Mouse (Mus musculus): Measurements from ENCODE around the gene Fer. TPM values are rescaled to one million over a fixed set of nuclear protein-coding genes. Genes with fewer than 3 reads are reported as not detected.

Gene Fer
- polyA plus RNA-seq, 1 experiment from 2014 or later = 36.6 TPM

DNA sequence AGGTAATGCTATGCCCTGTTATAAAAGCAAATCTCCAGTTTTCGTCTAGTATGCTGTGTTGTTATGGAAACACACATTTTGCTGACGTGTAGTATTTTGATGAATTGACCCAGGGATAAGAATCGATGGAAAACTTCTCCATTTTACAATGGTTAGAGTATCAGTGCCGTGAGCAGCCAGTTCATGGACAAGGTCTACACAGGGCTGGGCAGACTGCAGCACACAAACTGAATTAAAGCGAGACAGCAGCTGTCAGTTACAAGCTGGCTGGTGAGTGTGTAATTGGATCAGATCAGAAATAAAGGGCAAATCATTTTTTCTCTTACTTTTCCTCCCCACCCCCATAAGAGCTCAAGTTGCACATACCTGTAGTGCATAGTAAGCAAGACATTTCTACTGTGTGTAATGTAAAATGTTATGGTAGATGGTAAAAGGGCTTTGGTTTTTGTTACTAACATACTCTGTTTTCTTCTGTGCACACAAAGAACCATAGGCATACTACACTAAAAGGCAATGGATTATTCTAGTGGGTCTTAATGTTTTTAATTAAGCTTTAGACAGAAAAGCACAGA lies 235.0 kb downstream of the Fer start:
- no peaks in the 10 kb centered on the region for H3K27me3 ChIP-seq
- H3K4me3 ChIP-seq = no peak overlapping the region
- WGBS = 46% methylated on average over 5 of the region's 5 CpGs
- H3K27ac ChIP-seq = no peak overlapping the region
- peaks cover 9% of the 10 kb centered on the region; the same call in 1 of the 2 replicates for H3K4me1 ChIP-seq
- ATAC-seq (ENCODE audit: insufficient number of reproducible peaks, low FRiP score, low TSS enrichment, low read depth) = no peak
- no peak overlapping the region for H3K4me2 ChIP-seq
- no peak overlapping the region for H3K9ac ChIP-seq
- H3K9me3 ChIP-seq = no peaks in the 10 kb centered on the region
- no peaks in the 10 kb centered on the region for H3K36me3 ChIP-seq

DNA sequence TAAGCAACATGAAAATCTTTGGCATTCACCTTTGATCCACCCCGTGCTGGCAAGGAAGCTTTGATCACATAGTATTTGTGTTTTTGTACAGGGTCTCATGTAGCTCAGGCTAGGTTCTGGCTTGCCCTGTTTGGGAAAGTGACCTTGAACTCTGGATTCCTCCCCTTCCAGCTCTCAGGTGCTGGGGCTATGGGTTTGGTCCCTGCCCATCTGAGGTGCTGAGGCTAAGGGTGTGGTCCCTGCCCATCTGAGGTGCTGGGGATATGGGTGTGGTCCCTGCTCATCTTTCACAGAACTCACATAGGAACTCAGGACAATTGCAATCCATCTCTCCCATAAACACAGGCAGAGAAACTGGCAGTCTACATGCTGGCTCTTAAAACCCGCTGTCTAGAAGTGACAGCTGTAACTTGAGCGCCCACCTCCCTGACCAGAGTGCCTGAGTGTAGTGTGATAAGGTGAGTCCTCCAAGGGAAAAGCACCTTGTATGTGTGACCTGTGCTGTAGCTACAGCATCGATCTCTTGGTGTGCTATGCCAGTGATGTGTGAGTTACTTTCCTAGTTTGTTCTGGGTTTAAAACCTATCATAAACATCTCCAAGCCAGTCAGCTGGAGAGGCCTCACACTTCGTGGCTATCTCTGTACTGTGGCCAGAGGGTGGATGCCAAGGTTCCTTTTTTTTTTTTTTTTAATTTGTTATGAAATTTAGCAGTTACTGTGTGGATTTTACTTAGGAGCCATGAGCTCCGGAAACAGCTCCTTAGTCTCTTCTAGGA lies 236.7 kb downstream of the Fer start:
- 67% methylated on average over 6 of the region's 6 CpGs for WGBS
- no peaks in the 10 kb centered on the region for H3K36me3 ChIP-seq
- H3K4me3 ChIP-seq = no peak overlapping the region
- H3K27ac ChIP-seq = no peak overlapping the region
- H3K27me3 ChIP-seq = no peaks in the 10 kb centered on the region
- ATAC-seq (ENCODE audit: insufficient number of reproducible peaks, low FRiP score, low TSS enrichment, low read depth) = no peak
- H3K4me2 ChIP-seq = no peak overlapping the region
- H3K9ac ChIP-seq = no peak overlapping the region
- peaks cover 9% of the 10 kb centered on the region; the same call in 1 of the 2 replicates for H3K4me1 ChIP-seq
- no peaks in the 10 kb centered on the region for H3K9me3 ChIP-seq

DNA sequence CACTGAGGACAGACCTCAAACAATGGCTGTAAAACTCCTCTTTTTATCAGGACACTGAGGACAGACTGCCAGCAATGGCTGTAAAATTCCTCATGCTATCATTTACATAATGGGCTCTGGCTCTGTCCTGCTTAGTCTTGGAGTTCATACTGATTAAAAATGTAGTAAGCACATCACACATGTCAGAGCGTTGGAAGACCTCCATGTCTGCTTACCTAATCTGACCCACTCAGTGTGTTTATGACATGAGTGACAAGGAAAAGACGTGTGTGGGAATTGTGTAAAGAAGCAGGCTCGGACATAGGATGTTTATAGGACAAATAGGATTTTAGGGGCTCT lies 237.3 kb downstream of the Fer start:
- no peaks in the 10 kb centered on the region for H3K27me3 ChIP-seq
- ATAC-seq (ENCODE audit: insufficient number of reproducible peaks, low FRiP score, low TSS enrichment, low read depth) = no peak
- H3K4me2 ChIP-seq = no peak overlapping the region
- no peak overlapping the region for H3K27ac ChIP-seq
- H3K4me1 ChIP-seq = peaks cover 9% of the 10 kb centered on the region; the same call in 1 of the 2 replicates
- 61% methylated on average over 3 of the region's 3 CpGs for WGBS
- no peaks in the 10 kb centered on the region for H3K9me3 ChIP-seq
- no peak overlapping the region for H3K4me3 ChIP-seq
- H3K36me3 ChIP-seq = no peaks in the 10 kb centered on the region
- no peak overlapping the region for H3K9ac ChIP-seq

DNA sequence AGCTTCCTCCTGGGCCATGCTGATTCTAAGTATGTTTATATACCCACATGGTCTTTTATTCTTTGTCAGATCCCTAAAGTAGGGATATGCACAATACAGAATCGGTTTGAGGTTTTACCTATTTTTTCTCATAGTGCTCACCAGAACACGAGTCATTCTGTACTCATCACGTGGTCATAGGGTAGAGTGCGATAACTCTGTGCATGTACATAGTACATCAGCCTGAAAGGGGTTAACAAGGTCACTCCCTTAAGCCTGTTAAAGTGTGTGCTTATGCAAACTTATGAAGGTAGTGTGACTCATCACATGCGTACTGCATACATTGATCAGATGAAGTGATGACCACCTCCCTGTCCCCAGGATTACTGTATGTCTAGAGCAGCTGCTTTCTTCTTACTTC lies 245.9 kb downstream of the Fer start:
- Histone ChIP-seq H3K36me3 (no peaks in the 10 kb centered on the region), H3K4me1 (no peaks in the 10 kb centered on the region), H3K27me3 (no peaks in the 10 kb centered on the region), H3K4me3 (no peak overlapping the region), H3K9ac (no peak overlapping the region), H3K9me3 (no peaks in the 10 kb centered on the region), H3K4me2 (no peak overlapping the region), H3K27ac (no peak overlapping the region)
- WGBS = 90% methylated on average over 5 of the region's 5 CpGs
- ATAC-seq (ENCODE audit: insufficient number of reproducible peaks, low FRiP score, low TSS enrichment, low read depth) = no peak

DNA sequence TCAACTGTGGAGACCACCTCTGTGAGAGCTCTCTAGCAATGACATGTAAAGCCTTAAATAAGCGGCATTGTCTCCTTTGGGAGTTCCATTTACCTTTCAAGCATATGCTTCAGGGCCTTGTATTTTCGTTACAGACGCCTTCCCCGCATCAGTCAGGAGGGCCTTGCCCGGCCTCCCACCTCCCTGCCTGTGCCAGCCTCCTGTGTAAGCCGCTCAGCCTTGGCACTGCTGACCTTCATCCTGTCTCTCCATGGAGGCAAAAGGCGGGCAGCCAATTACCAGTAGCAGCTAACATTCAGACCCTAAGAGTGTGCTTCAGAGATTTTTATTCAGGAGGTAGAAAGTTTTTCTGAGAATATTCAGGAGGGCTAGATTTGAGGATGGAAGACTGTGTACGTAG lies 247.0 kb downstream of the Fer start:
- Histone ChIP-seq H3K27me3 (no peaks in the 10 kb centered on the region), H3K4me3 (no peak overlapping the region), H3K27ac (no peak overlapping the region), H3K9me3 (no peaks in the 10 kb centered on the region), H3K9ac (no peak overlapping the region), H3K4me2 (no peak overlapping the region), H3K36me3 (no peaks in the 10 kb centered on the region), H3K4me1 (no peaks in the 10 kb centered on the region)
- 81% methylated on average over 8 of the region's 8 CpGs for WGBS
- ATAC-seq (ENCODE audit: insufficient number of reproducible peaks, low FRiP score, low TSS enrichment, low read depth) = no peak

DNA sequence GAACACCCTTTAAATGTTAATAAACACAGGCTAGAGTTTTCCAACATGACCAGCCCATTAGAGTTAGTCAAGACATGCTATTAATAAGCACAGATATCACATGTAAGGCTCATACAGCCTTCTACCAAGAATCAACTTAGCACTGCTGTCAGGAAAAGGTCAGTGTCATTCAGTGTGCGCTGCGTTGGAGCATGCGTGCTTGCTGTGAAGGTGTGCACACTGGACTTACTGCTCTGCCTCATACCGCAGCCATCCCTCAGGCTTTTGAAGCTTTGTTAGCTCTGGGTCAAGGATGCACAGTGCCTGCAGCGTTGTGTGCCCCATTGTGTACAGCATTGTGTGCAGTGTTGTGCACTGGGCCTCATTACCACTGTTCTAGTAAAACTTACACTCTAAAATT lies 250.8 kb downstream of the Fer start:
- Histone ChIP-seq H3K9ac (no peak overlapping the region), H3K4me1 (no peaks in the 10 kb centered on the region), H3K4me2 (no peak overlapping the region), H3K4me3 (no peak overlapping the region), H3K27ac (no peak overlapping the region), H3K36me3 (no peaks in the 10 kb centered on the region), H3K9me3 (no peaks in the 10 kb centered on the region), H3K27me3 (no peaks in the 10 kb centered on the region)
- no peak for ATAC-seq (ENCODE audit: insufficient number of reproducible peaks, low FRiP score, low TSS enrichment, low read depth)
- 91% methylated on average over 5 of the region's 5 CpGs for WGBS

DNA sequence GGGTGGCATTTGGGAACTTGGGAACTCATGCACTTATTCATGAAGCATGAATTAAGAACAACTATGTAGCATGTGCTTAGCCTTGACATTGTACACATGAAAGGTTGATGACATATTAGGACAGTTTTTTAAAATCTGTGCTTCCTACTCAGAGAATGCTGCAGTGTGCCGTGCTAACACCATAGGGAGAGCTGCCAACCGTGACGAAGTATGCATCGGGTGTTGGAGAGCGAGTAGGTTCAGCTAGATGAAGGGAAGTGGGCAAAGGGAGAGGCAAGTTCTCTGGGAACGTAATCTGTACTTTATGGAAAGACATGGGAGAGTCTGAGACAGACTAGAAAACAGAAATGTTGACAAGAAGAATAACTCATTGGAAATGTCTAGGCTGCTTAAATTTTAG lies 253.9 kb downstream of the Fer start:
- no peak overlapping the region for H3K4me3 ChIP-seq
- H3K9ac ChIP-seq = no peak overlapping the region
- H3K9me3 ChIP-seq = no peaks in the 10 kb centered on the region
- no peaks in the 10 kb centered on the region for H3K27me3 ChIP-seq
- H3K36me3 ChIP-seq = no peaks in the 10 kb centered on the region
- ATAC-seq (ENCODE audit: insufficient number of reproducible peaks, low FRiP score, low TSS enrichment, low read depth) = no peak
- 81% methylated on average over 6 of the region's 6 CpGs for WGBS
- H3K4me2 ChIP-seq = no peak overlapping the region
- H3K4me1 ChIP-seq = 0 out of 2 replicates have a peak, but pooled peaks cover 4% of the 10 kb centered on the region
- no peak overlapping the region for H3K27ac ChIP-seq

DNA sequence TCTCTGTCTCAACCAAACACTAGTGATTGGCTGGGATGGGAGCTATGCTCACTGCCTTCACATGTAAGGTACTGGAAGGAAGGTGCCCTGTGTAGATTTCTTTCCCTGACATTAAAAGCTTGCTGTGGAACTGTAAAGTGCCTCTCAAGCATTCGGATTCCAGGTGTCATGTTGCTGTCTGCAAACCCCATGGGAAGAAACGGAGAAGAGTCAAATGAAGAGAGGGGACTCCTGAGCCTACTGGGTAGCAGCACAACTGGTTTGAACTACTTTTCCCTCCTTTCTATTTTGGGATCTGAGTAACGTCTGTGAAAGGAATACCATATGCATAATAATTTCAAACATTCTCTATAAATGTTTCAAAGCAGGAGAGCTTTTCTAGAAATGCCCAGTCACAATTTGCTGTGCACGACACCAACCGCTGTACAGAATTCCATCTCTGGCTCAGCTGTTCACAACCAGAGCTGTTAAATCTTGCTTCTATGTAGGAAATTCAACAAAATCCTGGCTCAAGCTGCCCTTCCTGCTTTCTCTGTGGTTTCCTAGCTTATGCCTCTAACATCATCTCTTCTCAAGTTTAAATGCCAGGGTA lies 256.9 kb downstream of the Fer start:
- H3K27me3 ChIP-seq = no peaks in the 10 kb centered on the region
- H3K4me3 ChIP-seq = no peak overlapping the region
- 0 out of 2 replicates have a peak, but pooled peaks cover 4% of the 10 kb centered on the region for H3K4me1 ChIP-seq
- no peaks in the 10 kb centered on the region for H3K9me3 ChIP-seq
- H3K36me3 ChIP-seq = no peaks in the 10 kb centered on the region
- no peak overlapping the region for H3K9ac ChIP-seq
- ATAC-seq (ENCODE audit: insufficient number of reproducible peaks, low FRiP score, low TSS enrichment, low read depth) = no peak
- WGBS = 34% methylated on average over 5 of the region's 5 CpGs
- H3K27ac ChIP-seq = peak overlapping the region; percentile 38; the same call in 1 of the 2 replicates
- H3K4me2 ChIP-seq = no peak overlapping the region

DNA sequence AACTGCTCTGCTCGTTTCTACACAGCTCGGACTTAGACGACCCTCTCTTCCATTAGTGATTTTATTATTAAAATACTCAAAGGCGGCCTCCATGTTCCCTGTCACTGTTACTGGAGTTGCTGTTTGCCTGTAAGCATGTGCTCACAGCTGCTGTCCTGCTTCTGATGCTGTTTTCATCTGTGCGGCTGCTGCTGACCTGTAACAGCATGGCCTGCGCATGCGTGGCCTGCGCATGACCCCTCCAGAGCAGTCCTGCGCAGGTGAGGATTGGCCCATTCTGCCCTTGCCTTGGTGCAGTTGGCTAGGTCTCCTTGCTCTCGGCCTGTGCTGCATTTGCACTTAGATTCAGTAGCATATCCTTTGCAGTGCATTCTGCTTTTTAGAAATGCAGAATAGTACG lies 259.7 kb downstream of the Fer start:
- WGBS = 82% methylated on average over 11 of the region's 11 CpGs
- Histone ChIP-seq H3K4me3 (no peak overlapping the region), H3K9ac (no peak overlapping the region), H3K9me3 (no peaks in the 10 kb centered on the region), H3K4me1 (0 out of 2 replicates have a peak, but pooled peaks cover 4% of the 10 kb centered on the region), H3K27me3 (no peaks in the 10 kb centered on the region), H3K27ac (no peak overlapping the region), H3K4me2 (no peak overlapping the region), H3K36me3 (no peaks in the 10 kb centered on the region)
- no peak for ATAC-seq (ENCODE audit: insufficient number of reproducible peaks, low FRiP score, low TSS enrichment, low read depth)

DNA sequence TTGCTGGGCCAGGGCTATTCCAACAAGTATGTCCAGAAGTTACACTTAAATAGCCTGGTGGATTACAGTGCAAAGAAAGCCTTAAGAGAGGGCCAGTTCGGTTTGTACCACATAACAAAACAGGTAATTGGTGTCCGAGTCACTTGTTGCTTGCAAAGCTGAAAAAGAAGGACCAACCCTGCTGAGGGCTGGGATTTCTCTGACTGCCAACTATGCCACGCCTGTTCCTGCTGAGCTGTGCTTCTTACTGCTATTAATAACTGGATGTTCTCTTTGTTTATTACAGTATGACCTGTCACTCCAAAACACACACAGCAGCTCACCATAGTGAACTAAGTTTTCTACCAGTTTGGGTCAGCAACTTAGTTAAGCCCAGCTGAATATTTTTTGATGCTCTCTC lies 260.9 kb downstream of the Fer start:
- 76% methylated on average over 3 of the region's 3 CpGs for WGBS
- Histone ChIP-seq H3K4me2 (no peak overlapping the region), H3K4me3 (no peak overlapping the region), H3K9ac (no peak overlapping the region), H3K36me3 (no peaks in the 10 kb centered on the region), H3K27me3 (no peaks in the 10 kb centered on the region), H3K27ac (no peak overlapping the region), H3K4me1 (0 out of 2 replicates have a peak, but pooled peaks cover 4% of the 10 kb centered on the region), H3K9me3 (no peaks in the 10 kb centered on the region)
- ATAC-seq (ENCODE audit: insufficient number of reproducible peaks, low FRiP score, low TSS enrichment, low read depth) = no peak

DNA sequence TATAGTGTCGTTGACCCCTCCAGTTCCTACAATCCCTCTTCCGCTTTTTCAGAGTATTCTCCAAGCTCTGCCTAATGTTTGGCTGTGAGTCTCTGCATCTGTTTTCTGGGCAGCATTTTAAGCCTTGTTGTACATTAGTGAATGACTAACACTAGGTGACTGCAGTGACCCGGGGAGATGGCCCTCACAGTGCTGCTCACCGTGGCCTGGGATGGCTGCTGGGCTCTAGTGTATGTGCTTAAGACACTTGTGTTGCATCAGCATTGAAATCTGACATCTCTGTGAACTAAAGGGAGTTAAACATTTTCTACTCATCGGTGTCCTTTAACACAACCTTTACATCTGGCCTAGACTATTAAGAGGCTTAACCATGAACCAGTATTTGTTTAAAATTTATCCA lies 264.0 kb downstream of the Fer start:
- Histone ChIP-seq H3K9me3 (no peaks in the 10 kb centered on the region), H3K27ac (no peak overlapping the region), H3K4me3 (no peak overlapping the region), H3K4me2 (no peak overlapping the region), H3K27me3 (no peaks in the 10 kb centered on the region), H3K36me3 (no peaks in the 10 kb centered on the region), H3K4me1 (0 out of 2 replicates have a peak, but pooled peaks cover 8% of the 10 kb centered on the region), H3K9ac (no peak overlapping the region)
- ATAC-seq (ENCODE audit: insufficient number of reproducible peaks, low FRiP score, low TSS enrichment, low read depth) = no peak
- WGBS = 95% methylated on average over 5 of the region's 5 CpGs

DNA sequence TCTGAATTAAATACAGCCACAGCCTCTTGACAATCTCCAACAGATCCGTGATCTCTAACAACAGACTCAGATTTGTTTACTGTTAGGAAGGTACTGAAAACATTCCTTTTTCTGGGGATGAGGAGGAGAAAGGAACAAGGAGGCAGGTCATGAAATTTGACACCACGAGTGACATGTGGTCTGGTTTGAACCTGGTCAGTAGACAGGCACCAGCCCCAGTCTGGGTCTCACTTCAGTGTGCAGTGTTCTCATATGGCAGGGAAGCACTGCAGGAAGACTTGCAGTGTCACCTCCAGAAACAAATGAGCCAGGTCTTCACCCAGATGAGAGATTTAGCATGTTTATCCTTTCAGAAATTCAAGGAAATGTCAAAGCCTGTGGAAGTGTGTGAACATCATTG lies 266.9 kb downstream of the Fer start:
- Histone ChIP-seq H3K36me3 (no peaks in the 10 kb centered on the region), H3K27ac (no peak overlapping the region), H3K9me3 (no peaks in the 10 kb centered on the region), H3K27me3 (no peaks in the 10 kb centered on the region), H3K9ac (no peak overlapping the region), H3K4me2 (no peak overlapping the region), H3K4me3 (no peak overlapping the region), H3K4me1 (0 out of 2 replicates have a peak, but pooled peaks cover 8% of the 10 kb centered on the region)
- 28% methylated on average over 2 of the region's 2 CpGs for WGBS
- no peak for ATAC-seq (ENCODE audit: insufficient number of reproducible peaks, low FRiP score, low TSS enrichment, low read depth)
